Mouse (Mus musculus): Measurements from ENCODE around the gene Il22. TPM values are rescaled to one million over a fixed set of nuclear protein-coding genes. Genes with fewer than 3 reads are reported as not detected.
"Not testable (repeated sequence)": the region's sequence is repeated elsewhere in the genome, so short reads cannot be mapped to it uniquely, and the experiment has no call there.

Gene Il22
- polyA plus RNA-seq (2011; ENCODE audit: insufficient read depth, insufficient read length, low read depth, missing spikeins): not detected in 2 replicates

DNA sequence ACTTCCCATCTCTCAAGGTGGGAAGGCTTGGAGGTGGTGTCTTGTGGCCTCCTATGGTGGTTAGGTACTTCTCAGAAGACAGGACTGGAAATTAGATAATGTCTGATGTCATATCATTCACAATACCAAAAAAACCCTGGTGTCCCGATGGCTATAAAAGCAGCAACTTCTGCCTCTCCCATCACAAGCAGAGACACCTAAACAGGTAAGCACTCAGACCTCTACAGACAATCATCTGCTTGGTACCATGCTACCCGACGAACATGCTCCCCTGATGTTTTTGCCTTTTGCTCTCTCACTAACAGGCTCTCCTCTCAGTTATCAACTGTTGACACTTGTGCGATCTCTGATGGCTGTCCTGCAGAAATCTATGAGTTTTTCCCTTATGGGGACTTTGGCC is at the start of gene Il22:
Gene Il22, plus strand, starts transcription at position 301 of the 400 bp plus-strand sequence.
- H3K4me3 ChIP-seq (ENCODE audit: low read depth, low read length): no peak within 1 kb of the TSS
- H3K27me3 ChIP-seq (ENCODE audit: control insufficient read depth, insufficient read depth, low read length, poor library complexity, severe bottlenecking): no peaks in the 10 kb centered on the region
- no peaks in the 10 kb centered on the region for H3K36me3 ChIP-seq (ENCODE audit: control insufficient read depth, insufficient read depth, low read length, poor library complexity, severe bottlenecking)
- no peaks in the 10 kb centered on the region for H3K4me1 ChIP-seq (ENCODE audit: control insufficient read depth, insufficient read depth, low read length)
- no peak within 1 kb of the TSS for H3K27ac ChIP-seq (ENCODE audit: insufficient read depth, low read length)
- no peak within 1 kb of the TSS for H3K9ac ChIP-seq (ENCODE audit: low read depth, poor library complexity, severe bottlenecking)
- TF ChIP-seq CTCF (IDR thresholded peaks at IDR 0.05; ENCODE audit: low read depth, low read length) (no peak), EP300 (IDR thresholded peaks at IDR 0.05; ENCODE audit: insufficient read depth, low read depth, low read length) (no peak), POLR2A (IDR thresholded peaks at IDR 0.05; ENCODE audit: insufficient read depth, low read length) (no peak)
- no peaks in the 10 kb centered on the region for H3K9me3 ChIP-seq (replicated peaks; ENCODE audit: control insufficient read depth, insufficient read depth, low read length, poor library complexity, severe bottlenecking)

DNA sequence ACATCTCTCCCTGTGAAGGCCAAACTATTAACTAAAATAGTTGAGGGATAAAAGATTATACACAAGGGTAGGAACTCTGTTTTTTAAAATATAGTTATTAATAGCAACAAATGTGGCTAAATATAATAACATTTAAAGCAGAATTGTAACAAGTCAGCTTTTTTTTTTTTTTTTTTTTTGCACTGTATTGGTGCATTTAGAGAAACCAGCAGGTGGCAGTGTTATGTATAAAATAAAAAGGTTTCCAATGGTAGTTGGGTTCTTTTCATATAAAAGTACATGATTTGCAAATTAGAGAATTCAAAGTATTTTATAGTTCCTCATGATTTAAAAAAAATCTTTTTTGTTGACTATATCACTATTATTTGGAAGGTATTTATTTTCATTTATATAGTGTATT is 48.8 kb upstream of the Il22 start:
- Histone ChIP-seq H3K36me3 (ENCODE audit: control insufficient read depth, insufficient read depth, low read length, poor library complexity, severe bottlenecking) (no peaks in the 10 kb centered on the region), H3K27ac (ENCODE audit: insufficient read depth, low read length) (no peak overlapping the region), H3K4me1 (ENCODE audit: control insufficient read depth, insufficient read depth, low read length) (no peaks in the 10 kb centered on the region), H3K9me3 (replicated peaks; ENCODE audit: control insufficient read depth, insufficient read depth, low read length, poor library complexity, severe bottlenecking) (0 out of 2 replicates have a peak, but pooled peaks cover 2% of the 10 kb centered on the region), H3K4me3 (ENCODE audit: low read depth, low read length) (no peak overlapping the region), H3K27me3 (ENCODE audit: control insufficient read depth, insufficient read depth, low read length, poor library complexity, severe bottlenecking) (no peaks in the 10 kb centered on the region), H3K9ac (ENCODE audit: low read depth, poor library complexity, severe bottlenecking) (no peak overlapping the region)
- TF ChIP-seq CTCF (IDR thresholded peaks at IDR 0.05; ENCODE audit: low read depth, low read length): no peak
- no peak for TF ChIP-seq EP300 (IDR thresholded peaks at IDR 0.05; ENCODE audit: insufficient read depth, low read depth, low read length)
- no peak for TF ChIP-seq POLR2A (IDR thresholded peaks at IDR 0.05; ENCODE audit: insufficient read depth, low read length)

- Histone ChIP-seq H3K36me3 (ENCODE audit: control insufficient read depth, insufficient read depth, low read length, poor library complexity, severe bottlenecking) (no peaks in the 10 kb centered on the region), H3K27me3 (ENCODE audit: control insufficient read depth, insufficient read depth, low read length, poor library complexity, severe bottlenecking) (no peaks in the 10 kb centered on the region)
Observed at GRCm38 (mm10) chr10:118161131-118161530, 43.6 kb upstream of the Il22 start.

DNA sequence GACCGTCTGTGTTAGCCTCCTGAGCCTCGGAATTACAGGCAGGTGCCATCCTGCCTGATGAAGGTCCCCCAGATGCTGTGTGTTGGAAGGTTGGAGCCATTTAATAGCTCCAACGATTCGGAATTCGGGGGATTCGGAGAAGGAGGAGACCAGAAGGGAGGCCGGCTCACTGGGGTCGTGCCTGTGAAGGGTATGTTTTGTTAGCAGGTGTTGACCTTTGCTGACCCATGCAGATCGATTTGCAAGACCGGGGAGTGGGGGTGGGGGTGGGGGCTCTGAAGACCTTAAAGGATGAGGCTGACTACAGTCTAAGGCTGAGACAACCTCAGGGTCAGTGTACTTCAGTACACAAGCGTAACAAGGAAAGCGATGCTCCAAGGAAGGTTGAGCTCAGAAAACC is 35.5 kb upstream of the Il22 start:
- H3K9ac ChIP-seq (ENCODE audit: low read depth, poor library complexity, severe bottlenecking): no peak overlapping the region
- no peak overlapping the region for H3K27ac ChIP-seq (ENCODE audit: insufficient read depth, low read length)
- TF ChIP-seq POLR2A (IDR thresholded peaks at IDR 0.05; ENCODE audit: insufficient read depth, low read length) (no peak), CTCF (IDR thresholded peaks at IDR 0.05; ENCODE audit: low read depth, low read length) (no peak), EP300 (IDR thresholded peaks at IDR 0.05; ENCODE audit: insufficient read depth, low read depth, low read length) (peak; percentile 74; the same call in 1 of the 2 replicates)
- H3K4me1 ChIP-seq (ENCODE audit: control insufficient read depth, insufficient read depth, low read length): peaks cover 2% of the 10 kb centered on the region
- H3K27me3 ChIP-seq (ENCODE audit: control insufficient read depth, insufficient read depth, low read length, poor library complexity, severe bottlenecking): no peaks in the 10 kb centered on the region
- H3K9me3 ChIP-seq (replicated peaks; ENCODE audit: control insufficient read depth, insufficient read depth, low read length, poor library complexity, severe bottlenecking): no peaks in the 10 kb centered on the region
- no peak overlapping the region for H3K4me3 ChIP-seq (ENCODE audit: low read depth, low read length)
- H3K36me3 ChIP-seq (ENCODE audit: control insufficient read depth, insufficient read depth, low read length, poor library complexity, severe bottlenecking): peaks cover 3% of the 10 kb centered on the region; the same call in 1 of the 2 replicates

More at GRCm38 (mm10) chr10:118161131-118161530, 43.6 kb upstream of the Il22 start:
- Histone ChIP-seq H3K9ac (ENCODE audit: low read depth, poor library complexity, severe bottlenecking) (no peak overlapping the region), H3K4me1 (ENCODE audit: control insufficient read depth, insufficient read depth, low read length) (no peaks in the 10 kb centered on the region), H3K4me3 (ENCODE audit: low read depth, low read length) (no peak overlapping the region), H3K9me3 (replicated peaks; ENCODE audit: control insufficient read depth, insufficient read depth, low read length, poor library complexity, severe bottlenecking) (0 out of 2 replicates have a peak, but pooled peaks cover 2% of the 10 kb centered on the region), H3K27ac (ENCODE audit: insufficient read depth, low read length) (no peak overlapping the region)
- no peak for TF ChIP-seq EP300 (IDR thresholded peaks at IDR 0.05; ENCODE audit: insufficient read depth, low read depth, low read length)
- TF ChIP-seq CTCF (IDR thresholded peaks at IDR 0.05; ENCODE audit: low read depth, low read length): no peak
- no peak for TF ChIP-seq POLR2A (IDR thresholded peaks at IDR 0.05; ENCODE audit: insufficient read depth, low read length)

- no peak for TF ChIP-seq POLR2A (IDR thresholded peaks at IDR 0.05; ENCODE audit: insufficient read depth, low read length)
- no peak for TF ChIP-seq CTCF (IDR thresholded peaks at IDR 0.05; ENCODE audit: low read depth, low read length)
- no peak for TF ChIP-seq EP300 (IDR thresholded peaks at IDR 0.05; ENCODE audit: insufficient read depth, low read depth, low read length)
- Histone ChIP-seq H3K4me1 (ENCODE audit: control insufficient read depth, insufficient read depth, low read length) (peaks cover 2% of the 10 kb centered on the region), H3K9ac (ENCODE audit: low read depth, poor library complexity, severe bottlenecking) (no peak overlapping the region), H3K4me3 (ENCODE audit: low read depth, low read length) (no peak overlapping the region), H3K27ac (ENCODE audit: insufficient read depth, low read length) (no peak overlapping the region), H3K36me3 (ENCODE audit: control insufficient read depth, insufficient read depth, low read length, poor library complexity, severe bottlenecking) (0 out of 2 replicates have a peak, but pooled peaks cover 3% of the 10 kb centered on the region), H3K9me3 (replicated peaks; ENCODE audit: control insufficient read depth, insufficient read depth, low read length, poor library complexity, severe bottlenecking) (no peaks in the 10 kb centered on the region), H3K27me3 (ENCODE audit: control insufficient read depth, insufficient read depth, low read length, poor library complexity, severe bottlenecking) (no peaks in the 10 kb centered on the region)
Observed at GRCm38 (mm10) chr10:118172416-118172815, 32.3 kb upstream of the Il22 start.

- Histone ChIP-seq H3K27ac (ENCODE audit: insufficient read depth, low read length) (no peak overlapping the region), H3K9ac (ENCODE audit: low read depth, poor library complexity, severe bottlenecking) (no peak overlapping the region), H3K4me3 (ENCODE audit: low read depth, low read length) (no peak overlapping the region), H3K9me3 (replicated peaks; ENCODE audit: control insufficient read depth, insufficient read depth, low read length, poor library complexity, severe bottlenecking) (no peaks in the 10 kb centered on the region), H3K4me1 (ENCODE audit: control insufficient read depth, insufficient read depth, low read length) (peaks cover 2% of the 10 kb centered on the region), H3K36me3 (ENCODE audit: control insufficient read depth, insufficient read depth, low read length, poor library complexity, severe bottlenecking) (0 out of 2 replicates have a peak, but pooled peaks cover 3% of the 10 kb centered on the region), H3K27me3 (ENCODE audit: control insufficient read depth, insufficient read depth, low read length, poor library complexity, severe bottlenecking) (no peaks in the 10 kb centered on the region)
- no peak for TF ChIP-seq CTCF (IDR thresholded peaks at IDR 0.05; ENCODE audit: low read depth, low read length)
- no peak for TF ChIP-seq EP300 (IDR thresholded peaks at IDR 0.05; ENCODE audit: insufficient read depth, low read depth, low read length)
Observed at GRCm38 (mm10) chr10:118172876-118173275, 31.9 kb upstream of the Il22 start.

DNA sequence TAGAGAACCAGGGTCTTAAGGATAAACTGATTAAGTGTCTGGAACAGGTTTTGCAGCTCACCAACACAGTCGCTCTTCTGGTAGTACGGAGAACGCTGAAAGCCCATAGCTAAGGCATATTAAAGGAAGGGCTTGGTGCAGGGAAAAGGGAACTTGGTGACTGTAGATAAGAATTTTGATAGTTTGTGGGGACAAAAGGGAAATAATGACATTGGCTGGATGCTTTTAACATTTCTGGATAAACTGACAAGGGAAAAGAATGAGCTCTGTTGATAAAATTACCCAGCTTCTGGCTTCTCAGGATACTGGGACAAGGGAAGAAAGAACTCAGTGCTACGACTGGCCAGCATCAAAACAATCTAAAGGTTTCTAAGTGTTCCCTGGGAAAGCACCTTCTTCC is 29.2 kb upstream of the Il22 start:
- H3K36me3 ChIP-seq (ENCODE audit: control insufficient read depth, insufficient read depth, low read length, poor library complexity, severe bottlenecking); H3K27ac ChIP-seq (ENCODE audit: insufficient read depth, low read length); H3K9me3 ChIP-seq (replicated peaks; ENCODE audit: control insufficient read depth, insufficient read depth, low read length, poor library complexity, severe bottlenecking); H3K27me3 ChIP-seq (ENCODE audit: control insufficient read depth, insufficient read depth, low read length, poor library complexity, severe bottlenecking); H3K9ac ChIP-seq (ENCODE audit: low read depth, poor library complexity, severe bottlenecking); H3K4me1 ChIP-seq (ENCODE audit: control insufficient read depth, insufficient read depth, low read length); H3K4me3 ChIP-seq (ENCODE audit: low read depth, low read length): not testable (repeated sequence)

Data from ES-Bruce4 (cell line).